Mouse (Mus musculus) hindbrain, embryonic 10.5 days (tissue): ENCODE measurements around the gene Rasl11a. TPM values are rescaled to one million over a fixed set of nuclear protein-coding genes. Genes with fewer than 3 reads are reported as not detected.

Source experiments
- DNase-seq: peaks from one replicate; pipeline ENCODE4 v3.0.0-alpha.2; 2017; ENCODE audit warnings: low spot score
- H3K27ac ChIP-seq: fragments of 300-500 bp; sonication (generic); 2 replicates; pipeline ENCODE4 v1.5.1; 2016; ENCODE audit warnings: mild to moderate bottlenecking, moderate library complexity
- H3K27me3 ChIP-seq: fragments of 300-500 bp; sonication (generic); 2 replicates; pipeline ENCODE4 v1.6.1; 2016; ENCODE audit warnings: mild to moderate bottlenecking; ENCODE audit not compliant: poor library complexity, insufficient read depth, severe bottlenecking
- H3K36me3 ChIP-seq: fragments of 300-500 bp; sonication (generic); 2 replicates; pipeline ENCODE4 v1.6.1; 2016; ENCODE audit warnings: mild to moderate bottlenecking, moderate library complexity
- H3K4me1 ChIP-seq: fragments of 300-500 bp; sonication (generic); replicated peaks from 2 replicates; pipeline ENCODE4 v1.6.1; 2016; ENCODE audit warnings: mild to moderate bottlenecking
- H3K4me3 ChIP-seq: fragments of 300-500 bp; sonication (generic); 2 replicates; pipeline ENCODE4 v1.5.1; 2016; ENCODE audit warnings: mild to moderate bottlenecking, moderate library complexity
- H3K9me3 ChIP-seq: fragments of 300-500 bp; sonication (generic); 2 replicates; pipeline ENCODE4 v1.6.1; 2016; ENCODE audit warnings: mild to moderate bottlenecking, moderate library complexity
- WGBS: fragments of 180-500 bp; shearing (Covaris S2); methylation state at CpG from one replicate; pipeline ENCODE4 v1.1.7; 2016; 5-methylcytosine and 5-hydroxymethylcytosine counted together
- polyA plus RNA-seq: library from polyadenylated mRNA; unstranded; fragments of >200 nt; fragmentation: Nextera tagmentation; extraction: Ambion mirVana; gene quantifications from 2 replicates; pipeline ENCODE4 v1.2.1, GENCODE M21; 2016

Rasl11a gene
- polyA plus RNA-seq, 1 experiment from 2014 or later, result 21.9 TPM

DNA sequence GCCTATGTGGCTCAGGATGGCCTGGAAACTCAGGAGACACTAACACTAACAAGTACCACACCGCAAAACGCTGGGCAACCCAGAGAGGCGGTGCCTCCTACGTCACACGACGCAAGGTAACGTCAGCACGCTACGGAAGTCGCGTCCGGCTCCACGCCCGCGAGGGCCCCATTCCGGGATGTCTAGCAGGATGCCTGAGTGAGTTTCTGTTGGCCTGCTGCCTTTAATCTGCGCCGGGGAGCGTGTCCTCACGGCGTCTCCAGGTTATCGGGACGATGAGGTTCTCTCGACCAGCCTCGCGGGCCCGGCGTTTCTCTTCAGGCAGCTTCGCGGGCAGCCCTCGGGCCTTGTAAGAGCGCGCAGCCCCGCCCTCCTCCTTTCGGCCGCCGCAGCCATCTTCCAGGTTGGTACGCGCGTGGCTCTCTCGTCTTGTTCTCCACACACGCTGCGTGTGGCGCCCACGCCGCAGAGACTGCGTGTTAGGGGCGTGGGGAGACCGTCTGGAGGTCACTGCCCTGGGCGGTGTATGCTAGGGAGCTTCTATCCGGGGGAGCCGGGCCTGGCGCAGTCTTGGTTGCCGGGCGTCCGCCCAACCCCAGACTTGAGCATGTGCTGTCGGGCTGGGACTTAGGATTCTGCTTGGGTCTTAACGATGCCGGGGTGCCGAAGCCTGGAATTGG lies 12.0 kb upstream of the Rasl11a start, which contains the start of gene Rpl21:
Gene Rpl21 (plus strand): TSS at position 122 of the 680 bp plus-strand sequence.
- Histone ChIP-seq H3K4me1 (peaks cover 19% of the 10 kb centered on the region), H3K27ac (peak within 1 kb of the TSS; percentile 97), H3K36me3 (peaks cover 39% of the 10 kb centered on the region), H3K4me3 (peak within 1 kb of the TSS; percentile 97), H3K9me3 (no peaks in the 10 kb centered on the region), H3K27me3 (no peaks in the 10 kb centered on the region)
- under 1% methylated on average over 60 of the region's 60 CpGs for WGBS
- DNase-seq, result peak; percentile 94

DNA sequence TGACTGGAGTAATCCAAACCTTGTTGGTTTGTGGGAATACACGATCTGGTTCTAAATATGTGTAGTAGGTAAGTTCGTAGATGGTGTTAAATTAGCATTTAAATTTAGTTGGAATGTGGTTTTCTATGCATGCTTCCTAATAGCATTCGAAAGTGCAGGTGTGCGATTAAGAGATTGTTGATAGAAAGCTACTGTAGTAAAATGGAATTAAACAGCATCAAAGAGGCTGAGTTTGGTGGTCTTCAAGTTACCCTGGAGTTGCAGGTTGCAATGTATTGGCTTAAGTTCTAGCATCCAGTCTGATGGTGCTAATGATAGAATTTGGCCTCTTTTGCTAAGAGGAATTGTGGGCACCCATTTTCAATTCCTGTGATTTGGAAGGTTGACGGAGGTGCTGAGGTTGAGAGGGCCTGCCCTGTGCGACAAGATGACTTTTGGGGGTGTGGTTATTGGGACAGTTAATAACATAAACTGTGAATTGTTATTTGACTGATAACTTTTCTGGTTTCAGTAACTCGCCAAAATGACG lies 11.1 kb upstream of the Rasl11a start:
- H3K27me3 ChIP-seq, result no peaks in the 10 kb centered on the region
- H3K4me1 ChIP-seq, result peaks cover 19% of the 10 kb centered on the region
- H3K4me3 ChIP-seq, result peak overlapping the region; percentile 97
- no peak for DNase-seq
- WGBS, result 24% methylated on average over 8 of the region's 8 CpGs
- H3K36me3 ChIP-seq, result peaks cover 47% of the 10 kb centered on the region
- peak overlapping the region; percentile 97 for H3K27ac ChIP-seq
- no peaks in the 10 kb centered on the region for H3K9me3 ChIP-seq

DNA sequence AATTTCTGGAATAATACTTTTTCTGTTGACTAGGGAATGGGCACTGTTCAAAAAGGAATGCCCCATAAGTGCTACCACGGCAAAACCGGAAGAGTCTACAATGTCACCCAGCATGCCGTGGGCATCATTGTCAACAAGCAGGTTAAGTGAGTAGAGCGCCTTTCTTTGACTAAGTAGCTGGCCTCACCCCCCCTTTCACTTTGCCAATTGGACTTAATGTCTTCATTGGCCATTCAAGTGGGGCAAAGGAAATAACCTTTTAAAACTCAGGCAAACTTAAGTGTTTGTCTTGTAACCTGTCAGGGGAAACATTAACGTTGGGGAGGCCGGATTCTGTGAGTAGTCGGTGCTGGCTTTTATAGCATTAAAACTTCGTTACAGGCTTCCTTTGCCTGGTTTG lies 9.9 kb upstream of the Rasl11a start:
- no peak for DNase-seq
- Histone ChIP-seq H3K4me3 (peak overlapping the region; percentile 97; the same call in 1 of the 2 replicates), H3K9me3 (no peaks in the 10 kb centered on the region), H3K36me3 (peaks cover 57% of the 10 kb centered on the region), H3K4me1 (peaks cover 19% of the 10 kb centered on the region), H3K27me3 (no peaks in the 10 kb centered on the region), H3K27ac (no peak overlapping the region)
- 89% methylated on average over 8 of the region's 8 CpGs for WGBS

DNA sequence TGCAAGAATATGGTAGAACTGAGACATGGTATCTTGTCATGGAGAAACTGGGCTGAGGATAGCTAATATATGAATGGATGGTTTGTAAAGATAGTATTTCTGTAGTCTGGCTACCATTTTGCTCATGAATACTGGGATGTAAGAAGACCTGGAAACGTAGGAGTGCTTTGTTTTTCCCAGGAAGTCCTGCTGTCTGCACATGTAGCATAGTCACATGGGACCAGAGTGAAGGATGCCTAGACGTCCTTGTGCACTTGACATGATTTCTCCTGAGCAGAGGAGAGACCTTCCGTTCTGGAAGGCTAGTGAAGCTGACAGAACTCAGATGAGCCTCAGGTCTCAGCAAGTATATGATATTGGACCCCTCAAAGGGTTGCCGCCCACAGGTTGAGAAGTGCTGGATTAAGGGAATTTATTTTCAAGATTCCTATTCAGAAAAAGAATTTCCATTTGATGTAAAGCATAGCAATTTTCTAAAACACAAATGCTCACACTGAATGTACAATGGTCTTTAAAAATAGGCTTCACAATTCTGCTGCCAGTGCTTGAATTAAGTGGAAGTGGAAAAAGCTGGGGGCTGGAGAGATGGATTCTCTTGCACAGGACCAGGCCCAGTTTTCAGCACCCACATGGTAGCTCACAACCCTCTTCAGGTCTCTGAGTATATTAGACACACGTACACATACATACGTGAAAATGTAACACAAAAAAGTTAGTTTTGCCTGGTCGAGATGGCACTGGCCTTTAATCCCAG lies 6.7 kb upstream of the Rasl11a start:
- H3K27me3 ChIP-seq, result no peaks in the 10 kb centered on the region
- DNase-seq, result no peak
- H3K36me3 ChIP-seq, result peaks cover 61% of the 10 kb centered on the region
- peaks cover 12% of the 10 kb centered on the region for H3K4me1 ChIP-seq
- no peak overlapping the region for H3K27ac ChIP-seq
- no peaks in the 10 kb centered on the region for H3K9me3 ChIP-seq
- H3K4me3 ChIP-seq, result no peak overlapping the region
- 71% methylated on average over 7 of the region's 7 CpGs for WGBS

DNA sequence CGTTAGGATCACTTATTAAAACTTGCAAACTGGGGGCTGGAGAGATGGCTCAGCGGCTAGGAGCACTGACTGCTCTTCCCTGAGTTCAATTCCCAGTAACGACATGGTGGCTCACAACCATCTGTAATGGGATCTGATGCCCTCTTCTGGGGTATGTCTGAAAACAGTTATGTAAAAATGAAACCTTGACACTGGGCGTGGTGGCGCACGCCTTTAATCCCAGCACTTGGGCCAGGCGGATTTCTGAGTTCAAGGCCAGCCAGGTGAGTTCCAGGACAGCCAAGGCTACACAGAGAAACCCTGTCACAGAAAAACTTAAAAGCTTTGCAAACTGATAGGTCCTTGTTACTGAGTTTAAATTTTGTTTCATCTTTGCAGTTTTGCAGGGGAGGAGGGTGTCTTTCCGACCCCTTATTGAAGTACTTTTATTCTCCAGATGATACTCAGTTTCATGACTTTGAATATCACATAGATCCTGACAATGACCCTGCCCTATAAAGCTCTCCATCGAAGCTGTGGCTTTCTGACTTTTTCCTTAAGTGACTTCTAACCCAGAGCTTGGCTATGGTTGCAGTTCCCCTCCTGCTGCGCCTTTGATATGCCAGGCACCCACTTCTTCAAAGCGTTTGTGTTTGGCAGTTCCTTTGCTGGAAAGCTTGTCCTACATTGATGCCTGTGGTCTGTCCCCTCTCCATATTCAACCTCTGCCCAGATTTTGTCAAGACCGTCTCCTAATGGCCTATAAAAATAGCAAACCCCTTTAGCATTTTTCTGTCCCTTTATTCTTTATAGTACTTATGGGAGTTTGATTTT lies 5.8 kb upstream of the Rasl11a start:
- H3K27me3 ChIP-seq, result no peaks in the 10 kb centered on the region
- peaks cover 9% of the 10 kb centered on the region for H3K4me1 ChIP-seq
- H3K27ac ChIP-seq, result no peak overlapping the region
- 49% methylated on average over 12 of the region's 12 CpGs for WGBS
- DNase-seq, result no peak
- H3K36me3 ChIP-seq, result peaks cover 60% of the 10 kb centered on the region
- H3K9me3 ChIP-seq, result no peaks in the 10 kb centered on the region
- H3K4me3 ChIP-seq, result no peak overlapping the region

DNA sequence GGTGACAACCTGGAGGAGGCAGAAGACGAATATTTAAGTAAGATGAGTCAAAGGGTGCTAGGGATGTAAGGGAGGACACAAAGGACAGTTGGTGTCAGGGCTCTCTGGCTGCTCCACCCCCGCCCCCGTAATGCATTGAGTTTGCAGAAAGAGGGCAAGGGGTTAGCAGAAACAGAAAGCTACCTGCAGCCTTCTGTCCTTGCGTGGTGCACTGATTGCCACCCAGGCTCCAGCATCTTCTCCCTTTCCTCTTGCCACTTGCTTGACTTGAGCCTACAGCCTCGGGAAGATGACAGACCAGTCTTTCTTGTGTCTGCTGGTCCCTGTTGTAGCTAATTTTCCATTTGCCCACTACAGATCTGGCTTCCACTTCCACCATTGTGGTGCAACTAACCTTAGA lies 5.1 kb upstream of the Rasl11a start:
- no peak overlapping the region for H3K27ac ChIP-seq
- H3K36me3 ChIP-seq, result peaks cover 53% of the 10 kb centered on the region
- no peak for DNase-seq
- no peak overlapping the region for H3K4me3 ChIP-seq
- 46% methylated on average over 5 of the region's 5 CpGs for WGBS
- no peaks in the 10 kb centered on the region for H3K9me3 ChIP-seq
- no peaks in the 10 kb centered on the region for H3K27me3 ChIP-seq
- peaks cover 9% of the 10 kb centered on the region; the same call in 1 of the 2 replicates for H3K4me1 ChIP-seq

DNA sequence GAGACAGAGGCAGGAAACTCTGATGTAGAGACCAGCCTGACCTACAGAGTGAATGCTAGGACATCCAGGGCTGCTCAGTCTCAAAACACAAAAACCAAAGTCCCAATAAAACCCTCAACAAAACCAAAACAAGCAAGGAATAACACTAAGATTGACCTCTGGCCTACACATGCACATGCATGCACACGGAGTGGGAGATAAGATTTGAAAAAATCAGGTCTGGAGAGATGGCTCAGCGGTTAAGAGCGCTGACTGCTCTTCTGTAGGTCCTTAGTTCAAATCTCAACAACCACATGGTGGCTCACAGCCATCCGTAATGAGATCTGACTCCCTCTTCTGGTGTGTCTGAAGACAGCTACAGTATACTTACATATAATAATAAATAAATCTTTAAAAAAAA lies 4.4 kb upstream of the Rasl11a start:
- 88% methylated on average over 4 of the region's 4 CpGs for WGBS
- DNase-seq, result no peak
- no peak overlapping the region for H3K27ac ChIP-seq

DNA sequence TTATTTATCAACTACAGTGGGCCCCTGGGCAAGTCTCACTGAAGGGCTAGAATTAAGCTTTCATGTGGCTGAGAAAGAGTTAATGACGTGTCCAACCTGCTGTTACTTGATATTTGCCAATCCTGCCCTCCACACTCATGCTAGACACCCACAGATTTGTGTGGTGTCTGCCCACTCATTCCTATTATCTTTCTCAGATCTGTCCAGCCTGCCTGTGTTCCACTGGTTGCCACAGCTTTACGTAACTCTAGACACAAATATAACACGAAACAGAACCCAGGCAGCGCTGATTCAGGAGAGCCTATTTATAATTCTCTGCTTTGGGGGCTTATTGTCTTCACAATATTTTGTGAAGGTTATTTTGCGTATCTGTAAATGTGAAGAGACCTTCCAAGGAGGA lies 3.6 kb upstream of the Rasl11a start:
- H3K4me1 ChIP-seq, result peaks cover 24% of the 10 kb centered on the region
- H3K9me3 ChIP-seq, result no peaks in the 10 kb centered on the region
- no peak overlapping the region for H3K4me3 ChIP-seq
- 91% methylated on average over 5 of the region's 5 CpGs for WGBS
- no peak for DNase-seq
- peaks cover 38% of the 10 kb centered on the region for H3K36me3 ChIP-seq
- no peak overlapping the region for H3K27ac ChIP-seq
- H3K27me3 ChIP-seq, result no peaks in the 10 kb centered on the region; the same call in 1 of the 2 replicates

More for the DNA sequence above, 4.4 kb upstream of the Rasl11a start:
- Histone ChIP-seq H3K9me3 (no peaks in the 10 kb centered on the region), H3K4me1 (peaks cover 15% of the 10 kb centered on the region; the same call in 1 of the 2 replicates), H3K36me3 (peaks cover 46% of the 10 kb centered on the region), H3K4me3 (no peak overlapping the region), H3K27me3 (no peaks in the 10 kb centered on the region)

DNA sequence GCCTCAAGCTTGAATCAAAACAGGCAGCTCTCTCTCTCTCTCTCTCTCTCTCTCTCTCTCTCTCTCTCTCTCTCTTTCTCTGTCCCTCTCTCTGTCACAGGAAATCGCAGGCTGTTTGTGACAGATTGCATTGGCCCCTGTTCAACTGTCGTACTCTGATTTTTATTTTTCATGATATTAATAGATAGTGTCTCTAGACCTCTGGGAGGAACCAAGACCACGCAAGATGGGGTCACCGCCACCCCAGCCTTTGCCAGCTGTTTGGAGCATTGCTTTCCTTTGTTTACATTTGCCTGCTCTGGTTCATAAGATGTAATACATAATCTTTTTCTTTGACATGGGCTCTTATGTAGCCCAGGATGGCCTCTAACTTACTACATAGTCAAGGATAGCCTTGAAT lies 2.9 kb upstream of the Rasl11a start:
- H3K36me3 ChIP-seq, result peaks cover 35% of the 10 kb centered on the region
- H3K9me3 ChIP-seq, result no peaks in the 10 kb centered on the region
- no peak for DNase-seq
- WGBS, result 97% methylated on average over 4 of the region's 4 CpGs
- peaks cover 31% of the 10 kb centered on the region for H3K4me1 ChIP-seq
- H3K27me3 ChIP-seq, result no peaks in the 10 kb centered on the region; the same call in 1 of the 2 replicates
- H3K27ac ChIP-seq, result no peak overlapping the region
- H3K4me3 ChIP-seq, result no peak overlapping the region

DNA sequence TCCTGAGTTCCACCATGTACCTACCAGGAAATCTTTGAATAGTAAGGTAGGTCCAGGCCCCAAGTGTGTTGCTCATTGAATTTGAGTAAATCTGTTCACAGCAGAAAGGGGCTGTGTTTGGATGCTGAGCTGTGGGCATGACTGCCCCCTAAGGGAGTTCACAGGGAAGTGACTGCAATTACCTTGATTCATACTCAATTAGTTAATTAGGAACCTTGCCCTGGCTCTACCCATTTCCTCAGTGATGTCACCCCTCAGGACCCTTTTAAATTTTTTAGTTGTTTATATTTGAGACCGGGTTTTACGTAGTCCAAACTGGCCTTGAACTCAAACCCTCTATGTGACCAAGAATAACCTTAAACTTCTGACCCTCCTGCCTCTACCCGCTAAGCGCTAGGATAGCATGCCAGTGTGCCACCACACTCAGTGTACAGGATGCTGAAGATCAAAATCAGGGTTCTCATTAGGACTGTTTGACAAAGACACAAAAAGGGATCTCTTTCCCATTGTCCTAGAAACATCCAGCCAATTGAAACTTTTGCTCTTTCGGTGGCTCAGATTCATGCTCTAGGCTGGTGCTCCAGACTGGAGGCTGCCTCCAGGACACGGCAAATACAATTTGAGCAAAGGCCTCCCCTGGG lies 450 bp upstream of the Rasl11a start:
- H3K9me3 ChIP-seq, result no peaks in the 10 kb centered on the region
- WGBS, result 8% methylated on average over 6 of the region's 6 CpGs
- H3K36me3 ChIP-seq, result peaks cover 32% of the 10 kb centered on the region
- H3K27ac ChIP-seq, result peak overlapping the region; percentile 94
- DNase-seq, result no peak
- peaks cover 32% of the 10 kb centered on the region for H3K4me1 ChIP-seq
- peak overlapping the region; percentile 86 for H3K4me3 ChIP-seq
- no peaks in the 10 kb centered on the region; the same call in 1 of the 2 replicates for H3K27me3 ChIP-seq

DNA sequence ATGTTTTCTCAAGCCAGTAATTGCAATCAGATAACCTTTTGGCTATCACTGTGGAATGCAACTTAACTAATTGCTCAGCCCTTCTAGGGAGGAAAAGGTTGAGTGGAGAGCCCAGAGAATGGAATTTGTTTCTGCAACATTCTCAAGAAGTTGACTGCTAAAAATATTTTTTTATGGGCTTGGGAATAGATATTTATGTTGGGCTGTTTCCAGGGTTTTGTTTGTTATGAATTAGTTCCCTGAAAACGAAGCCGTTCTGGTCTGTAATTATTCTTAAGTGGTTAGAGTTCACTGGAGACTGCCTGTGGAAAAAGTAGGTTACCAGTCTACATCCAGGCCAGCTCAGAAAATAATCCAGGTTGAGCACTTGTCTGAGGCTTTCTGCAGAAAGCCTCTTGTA lies 1.6 kb downstream of the Rasl11a start:
- Histone ChIP-seq H3K9me3 (no peaks in the 10 kb centered on the region), H3K4me1 (peaks cover 32% of the 10 kb centered on the region), H3K27ac (no peak overlapping the region; the same call in 1 of the 2 replicates), H3K27me3 (no peaks in the 10 kb centered on the region; the same call in 1 of the 2 replicates), H3K4me3 (peak overlapping the region; percentile 86; the same call in 1 of the 2 replicates), H3K36me3 (peaks cover 27% of the 10 kb centered on the region)
- 84% methylated on average over 2 of the region's 2 CpGs for WGBS
- no peak for DNase-seq
